Mouse (Mus musculus) thymus, adult 2 months (tissue): ENCODE data around the gene Gm3336.

Source experiments
- CTCF ChIP-seq: fragments of 200-500 bp; IDR thresholded peaks from 2 replicates; pipeline ENCODE4 v1.5.1; 2012; ENCODE audit warnings: mild to moderate bottlenecking, control low read depth, low read length, moderate library complexity, borderline replicate concordance; ENCODE audit not compliant: control insufficient read depth, poor library complexity, insufficient read depth; ENCODE audit errors: extremely low read depth
- POLR2A ChIP-seq: fragments of 200-500 bp; IDR thresholded peaks from 2 replicates; pipeline ENCODE4 v1.6.1; 2012; ENCODE audit warnings: mild to moderate bottlenecking, low read length, control low read depth, moderate library complexity; ENCODE audit not compliant: control insufficient read depth, poor library complexity, insufficient read depth; ENCODE audit errors: extremely low read depth

DNA sequence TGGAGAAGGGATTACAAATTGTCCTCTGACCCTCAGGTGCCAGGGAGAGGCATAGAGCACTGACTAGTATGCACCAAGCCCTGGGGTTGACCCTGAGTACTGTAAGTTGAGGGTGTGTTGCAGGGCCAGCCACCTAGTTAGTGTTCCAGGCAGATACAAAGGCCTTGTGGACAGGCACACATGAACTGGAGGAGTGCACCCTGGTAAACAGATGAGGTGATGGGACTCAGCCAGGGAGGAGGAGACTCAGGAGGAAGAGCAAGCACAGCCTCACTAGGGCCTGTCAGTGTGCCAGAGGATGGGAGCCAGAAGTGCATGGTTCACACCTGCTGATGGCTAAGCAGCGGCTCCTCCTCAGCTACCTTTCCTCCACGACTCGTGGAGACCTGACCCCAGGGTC is 38.3 kb upstream of the Gm3336 start:
- TF ChIP-seq CTCF, result no peak
- no peak for TF ChIP-seq POLR2A
